Mouse (Mus musculus): ENCODE results near the gene Cacna1c. TPM values are rescaled to one million over a fixed set of nuclear protein-coding genes. Genes with fewer than 3 reads are reported as not detected.

The Cacna1c gene
- polyA plus RNA-seq, 3 experiments from 2014 or later: 1.1 TPM; not detected in 2

- no peak for ATAC-seq
These were observed 357.0 kb downstream of the Cacna1c start for GRCm38 (mm10) chr6:118838919-118839915.

DNA sequence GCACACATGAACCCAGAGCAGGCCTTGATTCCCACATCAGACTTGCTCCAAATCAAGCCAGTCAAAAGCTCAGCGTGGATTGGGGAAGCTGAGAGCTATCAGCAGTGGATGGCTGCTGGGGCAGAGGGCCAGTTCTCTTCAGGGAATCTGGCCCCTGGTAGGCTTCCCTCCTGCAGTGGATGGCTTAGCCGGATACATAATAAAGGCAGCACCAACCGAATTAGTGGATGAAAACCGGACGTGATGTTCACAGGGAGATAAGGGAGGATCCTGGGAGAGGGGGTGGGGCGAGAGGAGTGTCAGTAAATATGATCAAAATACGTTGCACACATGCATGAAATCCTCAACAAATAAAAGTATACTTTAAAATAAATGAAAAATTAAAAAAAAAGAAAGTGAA lies 359.5 kb downstream of the Cacna1c start:
- ATAC-seq: no peak

- no peak for ATAC-seq
These were observed 362.2 kb downstream of the Cacna1c start for GRCm38 (mm10) chr6:118834046-118834445.

- no peak for ATAC-seq
These were observed 363.2 kb downstream of the Cacna1c start for GRCm38 (mm10) chr6:118833049-118833448.

DNA sequence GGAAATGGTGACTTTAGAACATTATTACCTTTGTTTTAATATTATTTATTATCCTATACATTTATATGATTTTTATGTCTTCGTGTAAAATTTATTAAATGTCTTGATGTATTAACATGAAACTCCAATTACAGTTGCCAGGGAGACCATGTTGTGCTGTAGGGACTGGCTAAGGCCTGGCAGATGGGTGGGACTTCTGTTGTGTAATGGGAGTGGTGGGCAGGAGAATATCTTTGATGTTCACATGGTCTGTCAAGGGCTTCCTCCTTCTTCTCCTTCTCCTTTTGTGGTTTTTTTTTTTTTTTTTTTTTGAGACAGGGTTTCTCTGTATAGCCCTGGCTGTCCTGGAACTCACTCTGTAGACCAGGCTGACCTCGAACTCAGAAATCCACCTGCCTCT lies 363.6 kb downstream of the Cacna1c start:
- ATAC-seq: no peak

DNA sequence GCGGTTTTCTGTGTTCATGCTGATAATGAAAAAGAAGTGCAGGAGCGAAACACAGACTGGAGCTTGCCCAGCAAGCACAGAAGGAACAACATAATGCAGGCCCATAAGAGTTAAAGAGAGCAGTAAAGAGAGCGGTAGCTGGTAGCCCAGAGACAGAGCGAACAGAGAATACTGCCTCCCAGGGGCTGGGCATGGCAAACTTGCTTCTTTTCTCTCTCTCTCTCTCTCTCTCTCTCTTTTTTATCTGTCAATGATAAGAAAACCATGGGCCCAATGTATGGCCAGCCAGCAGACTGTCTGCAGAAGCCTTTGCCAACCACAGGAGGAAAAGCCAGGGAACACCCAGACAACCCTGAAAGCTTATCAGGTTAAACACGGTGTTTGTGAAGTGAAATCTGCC lies 365.4 kb downstream of the Cacna1c start:
- ATAC-seq: no peak

DNA sequence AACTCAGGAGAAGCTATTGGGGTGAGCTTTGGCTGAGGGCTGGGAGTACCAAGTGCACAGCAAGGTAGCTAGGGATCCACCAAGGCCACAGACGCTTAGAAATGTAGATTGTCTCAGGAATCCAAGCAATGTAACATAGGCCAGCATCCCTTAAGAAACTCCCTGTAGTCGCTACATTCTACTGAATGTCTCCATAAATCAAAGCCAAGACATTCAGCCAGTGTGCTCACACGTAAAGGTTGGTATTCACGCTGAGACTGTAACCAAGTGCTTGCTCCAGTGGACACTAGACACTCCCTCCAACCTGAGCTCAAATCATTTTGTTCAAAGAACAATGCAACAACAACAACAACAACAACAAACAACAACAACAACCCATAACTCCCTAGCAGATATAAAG lies 368.0 kb downstream of the Cacna1c start:
- ATAC-seq: no peak

DNA sequence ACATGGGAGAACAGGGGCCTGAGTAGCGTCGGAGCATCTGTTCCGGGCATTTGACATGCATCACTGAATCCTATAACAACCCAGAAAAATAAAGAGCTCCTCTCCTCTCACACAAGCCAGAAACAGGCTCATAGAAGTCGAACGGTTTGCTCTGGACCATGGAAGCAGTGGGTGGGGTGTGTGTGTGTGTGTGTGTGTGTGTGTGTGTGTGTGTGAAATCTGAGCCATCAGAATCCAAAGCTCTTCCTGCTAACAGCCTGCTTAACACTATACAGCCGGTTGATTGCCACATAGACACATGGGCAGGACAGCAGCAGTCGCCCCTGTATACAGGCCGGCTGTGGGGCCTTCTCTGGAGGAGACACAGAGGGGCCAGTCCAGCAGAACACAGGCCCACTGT lies 368.7 kb downstream of the Cacna1c start:
- no peak for ATAC-seq

DNA sequence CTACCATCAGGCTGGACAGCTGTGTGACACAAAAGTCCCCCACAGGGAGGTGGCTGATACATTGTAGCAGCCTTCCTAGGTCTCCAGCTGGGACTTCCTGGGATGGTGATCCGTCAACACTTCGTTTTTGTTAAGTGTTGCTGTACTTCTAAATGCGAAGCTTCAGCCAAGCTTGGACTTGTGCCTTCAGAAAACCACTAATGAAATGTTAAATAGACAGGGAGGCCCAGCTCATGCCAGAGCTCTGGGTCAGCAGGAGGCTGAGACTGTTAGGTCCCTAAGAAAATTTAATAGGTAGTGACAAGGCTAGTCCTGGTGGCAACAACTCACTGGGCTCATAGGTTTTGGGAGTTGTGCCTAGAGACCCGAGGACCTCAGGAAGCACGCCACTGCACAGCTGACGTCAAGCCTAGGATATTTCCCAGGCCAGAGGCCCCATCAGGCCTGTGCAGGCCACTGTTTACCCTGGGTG lies 370.8 kb downstream of the Cacna1c start:
- no peak for ATAC-seq

DNA sequence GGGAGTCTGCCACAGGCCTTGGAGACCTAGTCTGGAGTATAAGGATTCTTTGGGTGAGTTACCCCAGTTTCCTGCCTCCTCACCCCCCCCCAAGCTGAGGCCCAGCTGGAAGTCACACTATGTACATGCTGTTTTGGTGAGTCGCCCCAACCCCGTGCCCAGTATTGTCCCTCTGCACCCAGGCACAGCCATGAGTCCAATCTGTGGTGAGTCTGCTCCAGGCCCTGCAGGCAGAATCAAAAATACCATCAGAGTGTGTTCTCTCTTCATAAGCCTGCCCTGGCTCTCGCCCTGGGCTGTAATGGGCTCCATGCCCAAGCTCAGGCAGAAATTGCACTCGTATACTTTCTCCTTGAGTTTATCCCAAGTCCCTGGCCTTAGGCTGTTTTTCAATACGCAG lies 374.7 kb downstream of the Cacna1c start:
- ATAC-seq: no peak

- ATAC-seq: no peak
These were observed 376.6 kb downstream of the Cacna1c start for GRCm38 (mm10) chr6:118819657-118820056.

DNA sequence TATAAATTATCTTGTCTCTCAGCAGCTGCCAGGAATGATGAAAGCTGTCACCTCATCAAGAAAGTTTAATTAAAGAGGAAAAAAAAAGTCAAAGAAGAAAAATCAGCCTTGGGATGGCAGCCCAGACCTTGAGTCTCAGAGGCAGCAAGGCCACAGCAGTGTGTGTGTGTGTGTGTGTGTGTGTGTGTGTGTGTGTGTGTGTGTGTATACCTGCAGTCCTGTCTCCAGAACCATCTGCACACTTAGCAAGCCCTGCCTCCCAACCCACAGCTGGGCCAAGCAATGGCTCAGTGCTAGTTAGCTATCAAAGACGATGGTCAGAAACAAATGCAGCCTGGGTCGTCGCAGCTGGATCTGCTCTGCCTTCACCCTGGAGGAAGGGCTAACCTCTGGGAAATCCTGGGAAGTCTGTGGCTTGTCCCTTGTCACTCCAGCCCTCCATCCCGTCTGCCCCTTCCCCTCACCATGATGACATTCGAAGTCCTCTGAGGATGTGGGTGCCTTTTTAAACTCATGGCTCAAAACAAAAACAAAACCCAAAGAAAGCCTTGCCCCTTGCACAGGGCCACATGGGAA lies 378.2 kb downstream of the Cacna1c start:
- ATAC-seq: no peak

DNA sequence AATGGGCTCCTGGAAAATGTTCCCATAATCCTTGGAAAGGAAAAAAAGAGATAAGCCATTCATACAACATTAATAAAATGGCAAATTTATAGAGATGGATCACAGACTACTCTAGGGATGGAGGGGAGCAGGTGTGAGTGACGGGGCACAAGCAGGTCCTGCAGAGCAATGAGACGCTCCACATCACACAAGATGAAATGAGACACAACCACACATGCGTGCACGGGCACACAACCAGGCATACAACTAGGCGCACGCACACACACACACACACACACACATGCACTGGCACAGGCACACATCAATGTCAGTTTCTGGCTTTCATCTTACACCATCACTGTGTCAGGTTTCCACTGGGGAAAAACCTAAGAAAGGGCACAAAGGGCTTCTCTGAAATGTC lies 380.0 kb downstream of the Cacna1c start:
- no peak for ATAC-seq

DNA sequence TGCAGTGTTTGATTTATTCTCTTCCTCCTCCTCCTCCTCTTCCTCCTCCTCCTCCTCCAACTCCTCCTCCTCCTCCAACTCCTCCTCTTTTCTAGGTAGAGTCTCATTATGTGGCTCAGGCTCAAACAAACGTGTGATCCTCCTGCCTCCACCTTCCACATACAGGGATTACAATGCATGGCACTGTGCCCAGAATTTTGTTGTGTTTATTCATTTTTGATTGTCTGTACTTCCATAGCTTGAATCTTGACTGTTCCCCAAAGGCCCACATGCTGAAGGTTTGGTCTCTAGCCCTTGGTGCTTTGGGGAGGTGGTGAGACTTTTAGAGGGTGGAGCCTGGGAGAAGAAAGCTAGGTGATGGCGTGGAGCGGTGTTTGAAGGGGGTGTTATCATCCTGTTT lies 383.7 kb downstream of the Cacna1c start:
- ATAC-seq: no peak

GRCm38 (mm10) chr6:118812007-118812406 lies 384.2 kb downstream of the Cacna1c start:
- ATAC-seq: no peak

- ATAC-seq: no peak
These were observed 385.4 kb downstream of the Cacna1c start for GRCm38 (mm10) chr6:118810834-118811233.

- no peak for ATAC-seq
These were observed 391.1 kb downstream of the Cacna1c start for GRCm38 (mm10) chr6:118805139-118805538.

DNA sequence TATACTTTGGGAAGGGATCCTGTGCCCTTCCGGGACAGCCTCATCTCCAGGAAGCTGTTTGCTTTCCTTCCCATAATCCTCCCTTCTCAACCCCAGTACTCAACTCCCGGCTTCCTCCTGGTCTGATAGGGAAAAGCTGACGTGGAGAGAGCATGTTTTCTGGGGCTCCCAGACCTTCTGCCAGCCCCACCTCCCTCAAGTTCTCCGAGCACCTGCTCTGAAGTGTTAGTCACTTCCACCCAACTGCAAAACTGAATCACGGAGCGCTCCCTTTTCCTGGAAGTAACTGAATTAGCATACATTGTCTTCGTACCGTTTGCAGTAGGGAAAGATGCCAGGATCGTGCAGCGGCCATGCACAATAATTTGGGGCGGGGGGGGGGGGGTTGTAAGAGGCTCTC lies 393.9 kb downstream of the Cacna1c start:
- no peak for ATAC-seq

- ATAC-seq: no peak
These were observed 399.8 kb downstream of the Cacna1c start for GRCm38 (mm10) chr6:118796393-118796792.

DNA sequence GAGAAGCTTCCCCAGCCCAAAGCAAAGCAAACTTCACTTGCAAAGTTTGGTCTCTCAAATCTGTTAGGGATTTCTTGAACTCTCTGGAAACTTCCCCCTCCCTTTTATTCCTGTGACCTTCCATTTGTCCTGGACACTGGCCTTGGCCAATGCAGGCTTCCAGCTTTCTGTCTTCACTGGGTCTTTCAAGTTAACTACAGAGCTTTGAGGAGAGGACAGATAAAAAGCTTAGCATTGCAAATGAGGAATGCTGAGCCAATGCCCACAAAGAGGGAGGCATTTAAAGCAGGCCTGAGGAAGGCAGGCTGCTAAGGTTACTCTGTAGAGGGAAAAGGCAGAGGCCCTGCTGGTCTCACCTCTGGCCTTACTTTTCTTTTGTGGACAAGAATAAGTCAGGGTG lies 400.5 kb downstream of the Cacna1c start:
- ATAC-seq: no peak

- ATAC-seq: no peak
These were observed 404.3 kb downstream of the Cacna1c start for GRCm38 (mm10) chr6:118791921-118792368.

DNA sequence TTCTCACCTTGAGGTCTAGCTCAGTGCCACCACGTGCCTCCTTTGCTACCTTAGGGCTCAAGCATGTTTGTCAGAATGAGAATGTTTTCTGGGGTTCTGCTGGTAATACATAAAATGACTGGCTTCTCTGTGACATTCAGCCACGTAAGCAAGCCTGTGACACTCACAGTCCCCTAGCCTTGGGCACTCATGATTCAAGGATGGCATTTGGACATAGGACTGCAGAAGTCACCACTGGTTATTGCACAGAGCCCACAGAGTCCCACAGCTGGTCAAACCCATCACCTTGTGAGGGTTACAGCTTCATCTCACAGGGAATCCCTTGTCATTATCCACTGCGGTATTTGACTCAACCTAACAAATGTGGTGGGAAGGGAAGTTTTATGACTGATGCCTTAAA lies 408.3 kb downstream of the Cacna1c start:
- ATAC-seq: no peak

- no peak for ATAC-seq
These were observed 415.9 kb downstream of the Cacna1c start for GRCm38 (mm10) chr6:118780280-118780679.

- ATAC-seq: no peak
These were observed 417.0 kb downstream of the Cacna1c start for GRCm38 (mm10) chr6:118779201-118779600.

Measured in inflammation-experienced regulatory T-cells, adult 6 months (primary cell).